Mouse (Mus musculus) hindbrain, embryonic 10.5 days (tissue): ENCODE results near the gene Tomt. TPM values are rescaled to one million over a fixed set of nuclear protein-coding genes. Genes with fewer than 3 reads are reported as not detected.
"Not testable (repeated sequence)": the region's sequence is repeated elsewhere in the genome, so short reads cannot be mapped to it uniquely, and the experiment has no call there.

ENCODE experiments used
- DNase-seq: peaks from one replicate; pipeline ENCODE4 v3.0.0-alpha.2; 2017; ENCODE audit warnings: low spot score
- H3K27ac ChIP-seq: fragments of 300-500 bp; sonication (generic); 2 replicates; pipeline ENCODE4 v1.5.1; 2016; ENCODE audit warnings: mild to moderate bottlenecking, moderate library complexity
- H3K27me3 ChIP-seq: fragments of 300-500 bp; sonication (generic); 2 replicates; pipeline ENCODE4 v1.6.1; 2016; ENCODE audit warnings: mild to moderate bottlenecking; ENCODE audit not compliant: poor library complexity, insufficient read depth, severe bottlenecking
- H3K36me3 ChIP-seq: fragments of 300-500 bp; sonication (generic); 2 replicates; pipeline ENCODE4 v1.6.1; 2016; ENCODE audit warnings: mild to moderate bottlenecking, moderate library complexity
- H3K4me1 ChIP-seq: fragments of 300-500 bp; sonication (generic); replicated peaks from 2 replicates; pipeline ENCODE4 v1.6.1; 2016; ENCODE audit warnings: mild to moderate bottlenecking
- H3K4me3 ChIP-seq: fragments of 300-500 bp; sonication (generic); 2 replicates; pipeline ENCODE4 v1.5.1; 2016; ENCODE audit warnings: mild to moderate bottlenecking, moderate library complexity
- H3K9me3 ChIP-seq: fragments of 300-500 bp; sonication (generic); 2 replicates; pipeline ENCODE4 v1.6.1; 2016; ENCODE audit warnings: mild to moderate bottlenecking, moderate library complexity
- WGBS: fragments of 180-500 bp; shearing (Covaris S2); methylation state at CpG from one replicate; pipeline ENCODE4 v1.1.7; 2016; 5-methylcytosine and 5-hydroxymethylcytosine counted together
- polyA plus RNA-seq: library from polyadenylated mRNA; unstranded; fragments of >200 nt; fragmentation: Nextera tagmentation; extraction: Ambion mirVana; gene quantifications from 2 replicates; pipeline ENCODE4 v1.2.1, GENCODE M21; 2016

The Tomt gene
- polyA plus RNA-seq = 0.31 and 0.75 TPM in 2 replicates

GRCm38 (mm10) chr7:101906287-101906681 is at the start of gene Tomt:
Gene Tomt (minus strand): TSS chr7:101906359.
- Histone ChIP-seq H3K4me1 (peaks cover 18% of the 10 kb centered on the region), H3K36me3 (peaks cover 39% of the 10 kb centered on the region), H3K4me3 (peak within 1 kb of the TSS; percentile 71), H3K27ac (peak within 1 kb of the TSS; percentile 97), H3K9me3 (0 out of 2 replicates have a peak, but pooled peaks cover 3% of the 10 kb centered on the region), H3K27me3 (no peaks in the 10 kb centered on the region)
- DNase-seq = no peak
- 20% methylated on average over 11 of the region's 11 CpGs for WGBS

- Histone ChIP-seq H3K27me3 (no peaks in the 10 kb centered on the region), H3K4me1 (0 out of 2 replicates have a peak, but pooled peaks cover 11% of the 10 kb centered on the region), H3K27ac (no peak overlapping the region), H3K4me3 (no peak overlapping the region), H3K9me3 (no peaks in the 10 kb centered on the region), H3K36me3 (no peaks in the 10 kb centered on the region)
- DNase-seq = no peak
- 61% methylated on average over 4 of the region's 4 CpGs for WGBS
Observed at GRCm38 (mm10) chr7:101955862-101956261, 49.7 kb upstream of the Tomt start.

- H3K9me3 ChIP-seq = no peaks in the 10 kb centered on the region
- H3K4me1 ChIP-seq = 0 out of 2 replicates have a peak, but pooled peaks cover 11% of the 10 kb centered on the region
- no peaks in the 10 kb centered on the region for H3K27me3 ChIP-seq
- no peak for DNase-seq
- no peak overlapping the region for H3K4me3 ChIP-seq
- no peaks in the 10 kb centered on the region for H3K36me3 ChIP-seq
- 84% methylated on average over 2 of the region's 2 CpGs for WGBS
- H3K27ac ChIP-seq = no peak overlapping the region
Observed at GRCm38 (mm10) chr7:101955276-101955675, 49.1 kb upstream of the Tomt start.

GRCm38 (mm10) chr7:101954163-101954562 is 48.0 kb upstream of the Tomt start:
- Histone ChIP-seq H3K9me3 (no peaks in the 10 kb centered on the region), H3K4me3 (no peak overlapping the region), H3K27me3 (no peaks in the 10 kb centered on the region), H3K36me3 (no peaks in the 10 kb centered on the region), H3K4me1 (0 out of 2 replicates have a peak, but pooled peaks cover 6% of the 10 kb centered on the region), H3K27ac (no peak overlapping the region)
- 96% methylated on average over 2 of the region's 2 CpGs for WGBS
- no peak for DNase-seq

GRCm38 (mm10) chr7:101952098-101952497 is 45.9 kb upstream of the Tomt start:
- Histone ChIP-seq H3K4me1 (0 out of 2 replicates have a peak, but pooled peaks cover 6% of the 10 kb centered on the region), H3K9me3 (no peaks in the 10 kb centered on the region), H3K36me3 (no peaks in the 10 kb centered on the region), H3K27ac (no peak overlapping the region), H3K4me3 (no peak overlapping the region), H3K27me3 (no peaks in the 10 kb centered on the region)
- DNase-seq = no peak
- WGBS = 82% methylated on average over 2 of the region's 2 CpGs

- H3K36me3 ChIP-seq = no peaks in the 10 kb centered on the region
- H3K9me3 ChIP-seq = no peaks in the 10 kb centered on the region
- H3K27me3 ChIP-seq = no peaks in the 10 kb centered on the region
- H3K4me3 ChIP-seq = no peak overlapping the region
- WGBS = 80% methylated on average over 1 of the region's 1 CpGs
- H3K27ac ChIP-seq = no peak overlapping the region
- no peak for DNase-seq
- 0 out of 2 replicates have a peak, but pooled peaks cover 6% of the 10 kb centered on the region for H3K4me1 ChIP-seq
Observed at GRCm38 (mm10) chr7:101951648-101952047, 45.5 kb upstream of the Tomt start.

- not testable (repeated sequence) for H3K27me3 ChIP-seq, H3K4me1 ChIP-seq, DNase-seq, H3K36me3 ChIP-seq, H3K27ac ChIP-seq, H3K4me3 ChIP-seq, H3K9me3 ChIP-seq
- WGBS = 94% methylated on average over 5 of the region's 5 CpGs
Observed at GRCm38 (mm10) chr7:101949008-101949407, 42.8 kb upstream of the Tomt start.

- DNase-seq = no peak
- Histone ChIP-seq H3K4me3 (no peak overlapping the region), H3K4me1 (peaks cover 8% of the 10 kb centered on the region), H3K36me3 (peaks cover 30% of the 10 kb centered on the region; the same call in 1 of the 2 replicates), H3K9me3 (no peaks in the 10 kb centered on the region), H3K27me3 (no peaks in the 10 kb centered on the region), H3K27ac (no peak overlapping the region)
- 93% methylated on average over 4 of the region's 4 CpGs for WGBS
Observed at GRCm38 (mm10) chr7:101939758-101940157, 33.6 kb upstream of the Tomt start.

GRCm38 (mm10) chr7:101938348-101938747 is 32.2 kb upstream of the Tomt start:
- DNase-seq = no peak
- WGBS = 88% methylated on average over 2 of the region's 2 CpGs
- no peaks in the 10 kb centered on the region for H3K27me3 ChIP-seq

GRCm38 (mm10) chr7:101937569-101937968 is 31.4 kb upstream of the Tomt start:
- 91% methylated on average over 4 of the region's 4 CpGs for WGBS
- Histone ChIP-seq H3K4me3 (no peak overlapping the region), H3K4me1 (peaks cover 24% of the 10 kb centered on the region), H3K27ac (no peak overlapping the region), H3K36me3 (peaks cover 30% of the 10 kb centered on the region; the same call in 1 of the 2 replicates), H3K9me3 (no peaks in the 10 kb centered on the region), H3K27me3 (no peaks in the 10 kb centered on the region)
- DNase-seq = no peak

More at GRCm38 (mm10) chr7:101938348-101938747, 32.2 kb upstream of the Tomt start:
- Histone ChIP-seq H3K4me3 (no peak overlapping the region), H3K9me3 (no peaks in the 10 kb centered on the region), H3K4me1 (peaks cover 16% of the 10 kb centered on the region), H3K27ac (no peak overlapping the region), H3K36me3 (peaks cover 30% of the 10 kb centered on the region; the same call in 1 of the 2 replicates)

GRCm38 (mm10) chr7:101936996-101937395 is 30.8 kb upstream of the Tomt start:
- Histone ChIP-seq H3K36me3 (peaks cover 30% of the 10 kb centered on the region; the same call in 1 of the 2 replicates), H3K9me3 (no peaks in the 10 kb centered on the region), H3K27me3 (no peaks in the 10 kb centered on the region), H3K4me3 (no peak overlapping the region), H3K27ac (no peak overlapping the region), H3K4me1 (peaks cover 27% of the 10 kb centered on the region)
- 94% methylated on average over 4 of the region's 4 CpGs for WGBS
- DNase-seq = no peak

GRCm38 (mm10) chr7:101935957-101936356 is 29.8 kb upstream of the Tomt start:
- no peaks in the 10 kb centered on the region for H3K9me3 ChIP-seq
- no peak overlapping the region for H3K4me3 ChIP-seq
- no peak for DNase-seq
- 95% methylated on average over 4 of the region's 4 CpGs for WGBS
- H3K27ac ChIP-seq = no peak overlapping the region
- H3K4me1 ChIP-seq = peaks cover 27% of the 10 kb centered on the region
- H3K27me3 ChIP-seq = no peaks in the 10 kb centered on the region
- peaks cover 30% of the 10 kb centered on the region; the same call in 1 of the 2 replicates for H3K36me3 ChIP-seq

GRCm38 (mm10) chr7:101933751-101934240 is 27.6 kb upstream of the Tomt start, which contains the start of the genes Lrrc51 and Numa1:
Gene Lrrc51 (minus strand): TSS chr7:101933895.
Gene Numa1 (plus strand): TSS chr7:101934111.
- no peaks in the 10 kb centered on the region for H3K9me3 ChIP-seq
- H3K27ac ChIP-seq = peak within 1 kb of the TSS; percentile 96
- DNase-seq = peak; percentile 96
- H3K4me3 ChIP-seq = peak within 1 kb of the TSS; percentile 93
- under 1% methylated on average over 40 of the region's 40 CpGs for WGBS
- H3K36me3 ChIP-seq = peaks cover 20% of the 10 kb centered on the region; the same call in 1 of the 2 replicates
- no peaks in the 10 kb centered on the region for H3K27me3 ChIP-seq
- peaks cover 27% of the 10 kb centered on the region for H3K4me1 ChIP-seq
